Mouse (Mus musculus): ENCODE data around the gene Atp1b3.

- TF ChIP-seq CTCF (IDR thresholded peaks at IDR 0.05; ENCODE audit: extremely low read depth, insufficient read depth, low read length): no peak
- no peak for TF ChIP-seq POLR2A (IDR thresholded peaks at IDR 0.05; ENCODE audit: extremely low read depth, insufficient read depth, low read length)
These were observed 18.5 kb downstream of the Atp1b3 start for GRCm38 (mm10) chr9:96345750-96346149.

All from cortical plate, adult 2 months (tissue).